Mouse (Mus musculus): ENCODE measurements around the gene Nfyc. TPM values are rescaled to one million over a fixed set of nuclear protein-coding genes. Genes with fewer than 3 reads are reported as not detected.

The Nfyc gene
- total RNA-seq, 2 experiments from 2014 or later: 68.2 to 73.5 TPM

- DNase-seq (ENCODE audit: low spot score in 2 of 2): no peak
Measured at GRCm38 (mm10) chr4:120755801-120756200, 75.6 kb downstream of the Nfyc start.

GRCm38 (mm10) chr4:120755299-120755698 lies 76.1 kb downstream of the Nfyc start:
- peak in 1 of 2 experiments; percentile 53 for DNase-seq (ENCODE audit: low spot score in 2 of 2)

- DNase-seq (ENCODE audit: low spot score in 2 of 2): no peak
Measured at GRCm38 (mm10) chr4:120749601-120750000, 81.8 kb downstream of the Nfyc start.

GRCm38 (mm10) chr4:120747941-120748866 lies 83.2 kb downstream of the Nfyc start, which contains the start of gene Kcnq4:
Kcnq4 (minus strand) TSS chr4:120748612.
- no peak for DNase-seq (ENCODE audit: low spot score in 2 of 2)

GRCm38 (mm10) chr4:120747243-120747792 lies 84.1 kb downstream of the Nfyc start:
- DNase-seq (ENCODE audit: low spot score in 2 of 2): no peak

GRCm38 (mm10) chr4:120746552-120747150 lies 84.7 kb downstream of the Nfyc start:
- DNase-seq (ENCODE audit: low spot score in 2 of 2): no peak

GRCm38 (mm10) chr4:120745731-120746551 lies 85.4 kb downstream of the Nfyc start:
- DNase-seq (ENCODE audit: low spot score in 2 of 2): no peak

- DNase-seq (ENCODE audit: low spot score in 2 of 2): no peak
Measured at GRCm38 (mm10) chr4:120743636-120744035, 87.7 kb downstream of the Nfyc start.

GRCm38 (mm10) chr4:120741303-120741702 lies 90.1 kb downstream of the Nfyc start:
- no peak for DNase-seq (ENCODE audit: low spot score in 2 of 2)

- DNase-seq (ENCODE audit: low spot score in 2 of 2): no peak
Measured at GRCm38 (mm10) chr4:120734012-120734622, 97.3 kb downstream of the Nfyc start.

- no peak for DNase-seq (ENCODE audit: low spot score in 2 of 2)
Measured at GRCm38 (mm10) chr4:120732737-120733136, 98.6 kb downstream of the Nfyc start.

GRCm38 (mm10) chr4:120731030-120731644 lies 100.2 kb downstream of the Nfyc start:
- peak in 1 of 2 experiments; percentile 51 for DNase-seq (ENCODE audit: low spot score in 2 of 2)

- DNase-seq (ENCODE audit: low spot score in 2 of 2): no peak
Measured at GRCm38 (mm10) chr4:120730574-120730973, 100.8 kb downstream of the Nfyc start.

- DNase-seq (ENCODE audit: low spot score in 2 of 2): no peak
Measured at GRCm38 (mm10) chr4:120730146-120730545, 101.2 kb downstream of the Nfyc start.

- DNase-seq (ENCODE audit: low spot score in 2 of 2): no peak
Measured at GRCm38 (mm10) chr4:120729441-120729840, 101.9 kb downstream of the Nfyc start.

- DNase-seq (ENCODE audit: low spot score in 2 of 2): no peak
Measured at GRCm38 (mm10) chr4:120727842-120728241, 103.5 kb downstream of the Nfyc start.

- DNase-seq (ENCODE audit: low spot score in 2 of 2): no peak
Measured at GRCm38 (mm10) chr4:120726174-120726573, 105.2 kb downstream of the Nfyc start.

GRCm38 (mm10) chr4:120725516-120726090 lies 105.8 kb downstream of the Nfyc start:
- DNase-seq (ENCODE audit: low spot score in 2 of 2): no peak

GRCm38 (mm10) chr4:120721574-120721973 lies 109.8 kb downstream of the Nfyc start:
- DNase-seq (ENCODE audit: low spot score in 2 of 2): no peak

GRCm38 (mm10) chr4:120719152-120719551 lies 112.2 kb downstream of the Nfyc start:
- DNase-seq (ENCODE audit: low spot score in 2 of 2): no peak
